Mouse (Mus musculus) lung, embryonic 16.5 days (tissue): ENCODE measurements around the gene Scn8a. TPM values are rescaled to one million over a fixed set of nuclear protein-coding genes. Genes with fewer than 3 reads are reported as not detected.

Experiments used
- ATAC-seq: fragments of 200-750 bp; cut with Nextera tagmentation; 2 replicates; pipeline ENCODE4 v1.8.0; 2017; ENCODE audit warnings: low read depth, mild to moderate bottlenecking, moderate library complexity
- H3K27ac ChIP-seq: fragments of 300-500 bp; sonication (generic); 2 replicates; pipeline ENCODE4 v1.5.1; 2014; ENCODE audit warnings: mild to moderate bottlenecking, control low read depth, low read length
- H3K27me3 ChIP-seq: fragments of 300-500 bp; sonication (generic); 2 replicates; pipeline ENCODE4 v1.6.1; 2014; ENCODE audit warnings: low read depth, low read length, mixed read lengths; ENCODE audit not compliant: control insufficient read depth, insufficient read depth
- H3K36me3 ChIP-seq: fragments of 300-500 bp; sonication (generic); 2 replicates; pipeline ENCODE4 v1.6.1; 2014; ENCODE audit warnings: low read length; ENCODE audit not compliant: control insufficient read depth, insufficient read depth
- H3K4me1 ChIP-seq: fragments of 300-500 bp; sonication (generic); replicated peaks from 2 replicates; pipeline ENCODE4 v1.6.1; 2014; ENCODE audit warnings: low read length, mixed read lengths; ENCODE audit not compliant: control insufficient read depth, insufficient read depth
- H3K4me2 ChIP-seq: fragments of 300-500 bp; sonication (generic); 2 replicates; pipeline ENCODE4 v1.6.1; 2014; ENCODE audit warnings: low read depth, low read length, control low read depth
- H3K4me3 ChIP-seq: fragments of 300-500 bp; sonication (generic); 2 replicates; pipeline ENCODE4 v1.5.1; 2014; ENCODE audit warnings: mild to moderate bottlenecking, low read length, control low read depth
- H3K9ac ChIP-seq: fragments of 300-500 bp; sonication (generic); 2 replicates; pipeline ENCODE4 v1.6.1; 2014; ENCODE audit warnings: low read length, control low read depth
- H3K9me3 ChIP-seq: fragments of 300-500 bp; sonication (generic); 2 replicates; pipeline ENCODE4 v1.6.1; 2016; ENCODE audit warnings: low read length; ENCODE audit not compliant: control insufficient read depth
- WGBS: fragments of 180-500 bp; shearing (Covaris S2); extraction: QIAGEN DNeasy Blood & Tissue Kit; methylation state at CpG from one replicate; pipeline ENCODE4 v1.1.7; 2014; 5-methylcytosine and 5-hydroxymethylcytosine counted together
- polyA plus RNA-seq: library from polyadenylated mRNA; unstranded; fragments of >200 nt; fragmentation: Nextera tagmentation; extraction: Ambion mirVana; gene quantifications from 2 replicates; pipeline ENCODE4 v1.2.1, GENCODE M21; 2015

Gene Scn8a
- polyA plus RNA-seq, 1 experiment from 2014 or later, result 1.4 TPM

DNA sequence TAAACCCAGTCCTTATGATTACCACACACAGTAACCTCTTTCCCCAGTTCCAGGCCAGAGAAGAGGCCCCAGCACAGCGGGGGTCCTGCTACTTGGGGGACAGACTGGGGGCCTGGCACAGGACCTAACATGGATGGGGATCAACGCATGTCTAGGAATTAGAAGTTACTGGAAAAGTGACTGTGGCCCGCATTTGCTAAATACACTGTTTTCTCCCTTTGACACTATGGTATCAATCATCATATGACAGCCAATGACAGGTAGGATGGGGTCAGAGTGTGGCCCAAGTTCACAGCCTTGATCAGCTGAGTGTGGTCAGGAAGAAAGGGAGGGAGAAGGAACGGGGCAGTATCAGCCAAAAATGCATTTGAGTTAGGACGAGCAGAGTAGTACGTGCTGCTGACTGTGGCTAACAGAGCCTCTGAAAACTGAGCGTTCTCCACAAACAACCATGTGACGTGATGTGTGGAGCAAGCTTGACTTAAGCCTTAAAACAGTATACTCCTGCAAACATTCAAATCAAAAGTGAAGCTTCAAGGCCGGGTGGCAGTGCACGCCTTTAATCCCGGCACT is 190.7 kb downstream of the Scn8a start:
- no peak for ATAC-seq
- H3K4me2 ChIP-seq, result no peak overlapping the region
- H3K4me1 ChIP-seq, result peaks cover 5% of the 10 kb centered on the region
- no peak overlapping the region for H3K27ac ChIP-seq
- H3K36me3 ChIP-seq, result no peaks in the 10 kb centered on the region
- WGBS, result 73% methylated on average over 11 of the region's 11 CpGs
- H3K4me3 ChIP-seq, result no peak overlapping the region
- peaks cover 5% of the 10 kb centered on the region for H3K27me3 ChIP-seq
- no peak overlapping the region for H3K9ac ChIP-seq
- H3K9me3 ChIP-seq, result no peaks in the 10 kb centered on the region

GRCm38 (mm10) chr15:101065069-101065468 is 195.4 kb downstream of the Scn8a start:
- no peak overlapping the region for H3K27ac ChIP-seq
- no peak for ATAC-seq
- no peak overlapping the region for H3K4me3 ChIP-seq
- 37% methylated on average over 6 of the region's 6 CpGs for WGBS
- H3K4me1 ChIP-seq, result peaks cover 47% of the 10 kb centered on the region
- no peaks in the 10 kb centered on the region for H3K27me3 ChIP-seq
- H3K9me3 ChIP-seq, result no peaks in the 10 kb centered on the region
- H3K36me3 ChIP-seq, result no peaks in the 10 kb centered on the region
- H3K4me2 ChIP-seq, result no peak overlapping the region
- H3K9ac ChIP-seq, result no peak overlapping the region

DNA sequence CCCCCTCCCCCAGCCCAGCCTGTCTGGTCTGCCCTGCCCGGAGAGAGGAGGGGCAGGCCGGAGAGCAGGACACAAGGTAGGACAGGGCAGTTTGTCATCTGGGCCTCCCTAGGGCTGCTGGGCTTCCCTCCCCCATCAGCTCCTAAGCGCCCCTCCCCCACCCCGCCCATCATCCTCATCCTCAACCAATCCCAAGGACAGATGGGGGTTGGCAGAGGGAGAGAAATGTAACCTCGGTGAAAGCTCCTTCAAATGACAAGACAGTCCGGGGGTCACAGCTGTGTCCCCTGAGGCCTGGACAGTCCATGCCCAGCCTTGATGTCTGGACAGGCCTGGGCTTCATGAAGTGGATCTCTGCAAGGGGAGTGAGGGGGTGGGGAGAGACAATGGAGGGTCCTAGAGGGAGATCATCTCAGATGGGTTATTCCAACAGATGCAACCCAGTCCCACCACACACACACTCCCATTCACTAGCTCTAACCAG is 196.7 kb downstream of the Scn8a start:
- Histone ChIP-seq H3K27me3 (no peaks in the 10 kb centered on the region), H3K9me3 (no peaks in the 10 kb centered on the region), H3K36me3 (no peaks in the 10 kb centered on the region), H3K27ac (no peak overlapping the region), H3K4me1 (peaks cover 60% of the 10 kb centered on the region), H3K4me2 (no peak overlapping the region), H3K4me3 (no peak overlapping the region), H3K9ac (0 out of 2 replicates have a peak overlapping the region, but pooled peaks have one; percentile 33)
- no peak for ATAC-seq
- WGBS, result 48% methylated on average over 6 of the region's 6 CpGs

DNA sequence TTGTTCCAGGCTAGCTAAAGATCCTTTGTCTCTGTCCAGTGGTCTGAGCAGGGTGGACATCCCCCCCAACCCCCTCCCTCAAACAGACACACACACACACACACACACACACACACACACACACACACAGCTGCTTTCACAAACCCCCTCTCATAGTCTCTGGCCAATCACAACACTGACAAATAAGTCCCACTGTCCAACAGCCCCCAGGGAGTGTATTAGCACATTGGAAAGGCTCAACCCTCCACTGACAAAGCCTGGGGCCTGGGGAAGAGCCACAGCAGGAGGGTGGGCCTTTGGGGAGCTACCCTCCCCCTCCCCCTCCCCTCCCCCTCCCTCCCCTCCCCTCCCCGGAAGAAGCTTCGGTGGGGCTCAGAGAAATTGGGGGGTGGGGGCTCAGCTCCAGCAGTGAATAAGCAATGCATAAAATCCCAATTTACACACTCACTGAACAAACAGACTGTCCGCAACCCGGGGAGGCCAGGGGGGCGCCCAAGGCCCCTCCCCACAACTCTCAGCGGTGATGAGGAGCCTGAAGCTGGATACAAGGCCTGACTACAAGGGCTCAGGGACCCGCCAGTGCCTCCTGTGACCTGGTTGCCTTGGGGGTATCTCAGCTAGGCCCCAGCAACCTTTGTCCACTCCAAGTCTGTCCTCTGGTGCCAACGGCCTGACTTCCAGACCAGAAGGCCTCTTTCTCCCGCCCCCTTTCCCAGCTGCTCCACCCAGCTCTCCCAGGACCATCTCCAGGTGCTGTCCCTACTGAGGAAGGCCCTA is 197.4 kb downstream of the Scn8a start:
- H3K27ac ChIP-seq, result peak overlapping the region; percentile 73
- ATAC-seq, result no peak
- WGBS, result 42% methylated on average over 7 of the region's 9 CpGs
- no peak overlapping the region for H3K4me2 ChIP-seq
- H3K9me3 ChIP-seq, result no peaks in the 10 kb centered on the region
- H3K27me3 ChIP-seq, result no peaks in the 10 kb centered on the region
- H3K9ac ChIP-seq, result peak overlapping the region; percentile 32; the same call in 1 of the 2 replicates
- no peaks in the 10 kb centered on the region for H3K36me3 ChIP-seq
- peaks cover 65% of the 10 kb centered on the region for H3K4me1 ChIP-seq
- H3K4me3 ChIP-seq, result no peak overlapping the region

GRCm38 (mm10) chr15:101068029-101068428 is 198.4 kb downstream of the Scn8a start:
- Histone ChIP-seq H3K4me1 (peaks cover 73% of the 10 kb centered on the region), H3K4me2 (no peak overlapping the region), H3K9me3 (no peaks in the 10 kb centered on the region), H3K27me3 (no peaks in the 10 kb centered on the region), H3K27ac (peak overlapping the region; percentile 64), H3K4me3 (no peak overlapping the region), H3K9ac (no peak overlapping the region), H3K36me3 (no peaks in the 10 kb centered on the region)
- peak; percentile 82 for ATAC-seq
- 26% methylated on average over 3 of the region's 3 CpGs for WGBS

- Histone ChIP-seq H3K4me3 (no peak overlapping the region), H3K9ac (0 out of 2 replicates have a peak overlapping the region, but pooled peaks have one; percentile 20), H3K36me3 (no peaks in the 10 kb centered on the region), H3K27me3 (no peaks in the 10 kb centered on the region), H3K9me3 (no peaks in the 10 kb centered on the region), H3K27ac (peak overlapping the region; percentile 64; the same call in 1 of the 2 replicates), H3K4me2 (no peak overlapping the region), H3K4me1 (peaks cover 80% of the 10 kb centered on the region)
- ATAC-seq, result no peak
- WGBS, result 67% methylated on average over 4 of the region's 4 CpGs
These were observed 199.0 kb downstream of the Scn8a start for GRCm38 (mm10) chr15:101068671-101069070.

DNA sequence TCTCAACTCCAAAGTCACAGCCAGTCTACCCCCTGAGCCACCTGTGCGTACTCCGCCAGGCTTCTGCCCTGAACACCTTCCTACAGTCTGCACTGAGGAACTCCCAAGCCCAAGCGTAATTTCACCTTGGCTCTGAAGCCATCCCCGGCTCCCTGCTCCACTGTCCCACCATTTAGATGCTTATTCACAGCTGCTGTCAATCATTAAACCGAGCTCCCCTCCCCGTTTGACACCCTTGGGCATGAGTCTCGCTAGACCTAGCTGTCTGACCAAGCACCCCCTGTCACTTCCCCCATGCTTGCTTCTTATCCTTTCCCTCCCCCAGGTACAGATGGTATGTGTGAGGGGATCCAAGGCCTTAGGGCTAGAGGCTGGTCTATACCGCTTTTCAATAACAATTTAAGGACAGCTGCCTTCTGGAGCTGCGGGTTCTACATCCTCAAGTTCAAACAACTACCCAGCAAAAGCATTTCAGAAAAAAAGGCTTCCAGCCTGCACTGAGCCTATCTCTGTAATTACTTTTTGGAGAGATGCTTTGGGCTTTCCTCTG is 200.1 kb downstream of the Scn8a start:
- no peaks in the 10 kb centered on the region for H3K27me3 ChIP-seq
- 59% methylated on average over 9 of the region's 9 CpGs for WGBS
- peak overlapping the region; percentile 73 for H3K27ac ChIP-seq
- H3K36me3 ChIP-seq, result no peaks in the 10 kb centered on the region
- H3K4me3 ChIP-seq, result no peak overlapping the region
- no peak for ATAC-seq
- no peak overlapping the region for H3K4me2 ChIP-seq
- peaks cover 82% of the 10 kb centered on the region for H3K4me1 ChIP-seq
- H3K9me3 ChIP-seq, result no peaks in the 10 kb centered on the region
- H3K9ac ChIP-seq, result peak overlapping the region; percentile 2; the same call in 1 of the 2 replicates

GRCm38 (mm10) chr15:101070762-101071161 is 201.1 kb downstream of the Scn8a start:
- Histone ChIP-seq H3K9ac (peak overlapping the region; percentile 2; the same call in 1 of the 2 replicates), H3K36me3 (no peaks in the 10 kb centered on the region), H3K4me1 (peaks cover 80% of the 10 kb centered on the region), H3K9me3 (no peaks in the 10 kb centered on the region), H3K4me2 (no peak overlapping the region), H3K27me3 (no peaks in the 10 kb centered on the region), H3K27ac (peak overlapping the region; percentile 73), H3K4me3 (no peak overlapping the region)
- peak; percentile 71 for ATAC-seq
- 32% methylated on average over 5 of the region's 5 CpGs for WGBS

DNA sequence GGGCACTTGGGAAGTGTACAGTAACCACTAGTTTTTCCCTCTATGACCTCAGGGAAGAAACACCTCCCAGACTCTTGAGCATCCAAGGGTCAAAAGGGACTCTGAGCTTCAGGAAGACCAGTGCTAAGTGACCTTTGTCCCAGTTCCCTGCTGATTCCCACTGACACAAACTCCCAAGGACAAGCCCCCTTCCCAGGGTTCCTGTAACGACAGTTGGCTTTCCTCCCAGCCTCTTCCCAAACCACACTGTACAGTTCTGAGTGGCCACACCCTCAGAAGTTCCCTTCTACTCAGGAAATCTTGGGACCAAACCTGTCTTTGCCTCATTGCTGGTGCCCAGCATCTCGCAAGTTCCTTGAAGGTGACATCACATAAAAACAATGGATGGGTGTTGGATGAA is 203.1 kb downstream of the Scn8a start:
- Histone ChIP-seq H3K9ac (no peak overlapping the region), H3K27me3 (peaks cover 7% of the 10 kb centered on the region; the same call in 1 of the 2 replicates), H3K9me3 (no peaks in the 10 kb centered on the region), H3K4me2 (no peak overlapping the region), H3K4me3 (no peak overlapping the region), H3K4me1 (peaks cover 77% of the 10 kb centered on the region), H3K27ac (no peak overlapping the region), H3K36me3 (no peaks in the 10 kb centered on the region)
- ATAC-seq, result no peak
- WGBS, result 59% methylated on average over 2 of the region's 2 CpGs
